8 mouse cellular contexts compared by ENCODE assay signal in genomic region chr5:124112531-124112930, GRCm38 (mm10). TPM values are rescaled to one million over a fixed set of nuclear protein-coding genes. Genes with fewer than 3 reads are reported as not detected.
DNase-seq lines count a peak whose midpoint lies in the region; ATAC-seq and TF ChIP-seq lines count a peak whose summit lies in the region.

No protein-coding gene starts in this region.

- H3K4me3 ChIP-seq in megakaryocyte, embryonic 14.5 days (replicated peaks): peak overlapping the region; percentile 97
- peak overlapping the region; percentile 68 for H3K4me3 ChIP-seq in hindbrain, embryonic 15.5 days
- H3K4me3 ChIP-seq in liver, postnatal 0 days (ENCODE audit: low read depth, low read length): peak overlapping the region; percentile 79
- peak overlapping the region; percentile 89 for H3K4me3 ChIP-seq in stomach, embryonic 14.5 days (ENCODE audit: low read depth, low read length)

- TF ChIP-seq EP300 in liver, postnatal 0 days (IDR thresholded peaks at IDR 0.05; ENCODE audit: low read depth): no peak

- peak overlapping the region; percentile 95 for H3K27ac ChIP-seq in hindbrain, embryonic 15.5 days (replicated peaks)
- H3K27ac ChIP-seq in liver, postnatal 0 days (ENCODE audit: low read depth): peak overlapping the region; percentile 96
- peak overlapping the region; percentile 79; the same call in 1 of the 2 replicates for H3K27ac ChIP-seq in stomach, embryonic 14.5 days (ENCODE audit: low read length)

- peaks cover 54% of the 10 kb centered on the region for H3K4me1 ChIP-seq in megakaryocyte, embryonic 14.5 days
- peaks cover 42% of the 10 kb centered on the region for H3K4me1 ChIP-seq in hindbrain, embryonic 15.5 days (replicated peaks)
- H3K4me1 ChIP-seq in liver, postnatal 0 days (ENCODE audit: insufficient read depth): peaks cover 15% of the 10 kb centered on the region
- H3K4me1 ChIP-seq in stomach, embryonic 14.5 days (ENCODE audit: control insufficient read depth, insufficient read depth, low read length): peaks cover 17% of the 10 kb centered on the region

- H3K27me3 ChIP-seq in megakaryocyte, embryonic 14.5 days (replicated peaks): no peaks in the 10 kb centered on the region
- no peaks in the 10 kb centered on the region for H3K27me3 ChIP-seq in hindbrain, embryonic 15.5 days
- no peaks in the 10 kb centered on the region for H3K27me3 ChIP-seq in liver, postnatal 0 days (ENCODE audit: insufficient read depth, low read length)
- H3K27me3 ChIP-seq in stomach, embryonic 14.5 days (ENCODE audit: control insufficient read depth, insufficient read depth, low read length): no peaks in the 10 kb centered on the region

- peak overlapping the region; percentile 82 for H3K4me2 ChIP-seq in hindbrain, embryonic 15.5 days
- peak overlapping the region; percentile 92 for H3K4me2 ChIP-seq in liver, postnatal 0 days (ENCODE audit: low read depth, low read length)
- H3K4me2 ChIP-seq in stomach, embryonic 14.5 days (replicated peaks; ENCODE audit: low read depth, low read length): peak overlapping the region; percentile 95

- peak overlapping the region; percentile 64 for H3K9ac ChIP-seq in hindbrain, embryonic 15.5 days
- H3K9ac ChIP-seq in liver, postnatal 0 days (replicated peaks): peak overlapping the region; percentile 79
- peak overlapping the region; percentile 63 for H3K9ac ChIP-seq in stomach, embryonic 14.5 days (replicated peaks; ENCODE audit: low read depth, low read length)

- TF ChIP-seq CTCF in liver, postnatal 0 days (IDR thresholded peaks at IDR 0.05; ENCODE audit: low read depth): no peak

- under 1% methylated on average over 18 of the region's 18 CpGs for WGBS in hindbrain, embryonic 15.5 days
- WGBS in liver, postnatal 0 days (ENCODE audit: insufficient replicate concordance): 3% methylated on average over 18 of the region's 18 CpGs
- WGBS in stomach, embryonic 14.5 days: 1% methylated on average over 18 of the region's 18 CpGs

- peaks cover 26% of the 10 kb centered on the region for H3K36me3 ChIP-seq in megakaryocyte, embryonic 14.5 days (replicated peaks; ENCODE audit: low read length)
- H3K36me3 ChIP-seq in hindbrain, embryonic 15.5 days: no peaks in the 10 kb centered on the region
- H3K36me3 ChIP-seq in liver, postnatal 0 days (replicated peaks; ENCODE audit: insufficient read depth, low read length): peaks cover 7% of the 10 kb centered on the region; the same call in 1 of the 2 replicates
- peaks cover 3% of the 10 kb centered on the region; the same call in 1 of the 2 replicates for H3K36me3 ChIP-seq in stomach, embryonic 14.5 days (ENCODE audit: control insufficient read depth, insufficient read depth, low read length)

- no peak for ATAC-seq in megakaryocyte, adult 5-6 weeks (ENCODE audit: poor library complexity, severe bottlenecking)
- no peak for ATAC-seq in hindbrain, embryonic 15.5 days (ENCODE audit: low FRiP score, low read depth)
- peak; percentile 7; the same call in 1 of the 2 replicates for ATAC-seq in liver, postnatal 0 days
- ATAC-seq in stomach, embryonic 14.5 days (ENCODE audit: insufficient number of reproducible peaks, insufficient read depth, low FRiP score, low read depth): no peak

- DNase-seq in c-Kit-positive CD71-positive TER-119-positive erythroid progenitor cells, embryonic 14.5 days (ENCODE audit: low spot score): peak; percentile 39
- DNase-seq in liver, postnatal 0 days: peak; percentile 45
- DNase-seq in layer of hippocampus, postnatal 36 days: no peak
- DNase-seq in cerebellum, adult 18-20 months: no peak

- H3K9me3 ChIP-seq in megakaryocyte, embryonic 14.5 days: no peaks in the 10 kb centered on the region
- no peaks in the 10 kb centered on the region for H3K9me3 ChIP-seq in hindbrain, embryonic 15.5 days
- no peaks in the 10 kb centered on the region for H3K9me3 ChIP-seq in liver, postnatal 0 days (ENCODE audit: low read length)
- H3K9me3 ChIP-seq in stomach, embryonic 14.5 days (ENCODE audit: control insufficient read depth, low read depth, low read length): no peaks in the 10 kb centered on the region

RNA-seq across cellular contexts. Expression of gene Ogfod2, which starts 0.4 kb away (rescaled TPM):
- polyA plus RNA-seq in megakaryocyte, embryonic 14.5 days (2012; ENCODE audit: insufficient read depth, low replicate concordance): 77.8 and 102 TPM in 2 replicates
- total RNA-seq in megakaryocyte, adult 5-6 weeks (2015): 3.4 and 3.6 TPM in 2 replicates
- 2.6 and 6.4 TPM in 2 replicates for total RNA-seq in megakaryocyte, adult 5-6 weeks (2017)
- polyA plus RNA-seq in hindbrain, embryonic 15.5 days (2015; fragmentation: Nextera tagmentation; extraction: Ambion mirVana): 36.9 and 37.5 TPM in 2 replicates
- polyA plus RNA-seq in liver, postnatal 0 days (2015; fragmentation: Nextera tagmentation; extraction: Ambion mirVana): 14.9 and 16.8 TPM in 2 replicates
- polyA plus RNA-seq in stomach, embryonic 14.5 days (2014; fragmentation: Nextera tagmentation; extraction: Ambion mirVana): 14.5 and 16.8 TPM in 2 replicates
- 10 to 100 TPM; 34.1 to 36.2 TPM for total RNA-seq in layer of hippocampus, postnatal 36 days (2021)

RNA-seq across cellular contexts. Expression of gene Arl6ip4, which starts 3.4 kb away (rescaled TPM):
- 141 and 205 TPM in 2 replicates for polyA plus RNA-seq in megakaryocyte, embryonic 14.5 days (2012; ENCODE audit: insufficient read depth, low replicate concordance)
- 45.4 and 53.0 TPM in 2 replicates for total RNA-seq in megakaryocyte, adult 5-6 weeks (2015)
- 80.5 and 87.7 TPM in 2 replicates for total RNA-seq in megakaryocyte, adult 5-6 weeks (2017)
- polyA plus RNA-seq in hindbrain, embryonic 15.5 days (2015; fragmentation: Nextera tagmentation; extraction: Ambion mirVana): 78.4 and 81.6 TPM in 2 replicates
- 53.9 and 54.3 TPM in 2 replicates for polyA plus RNA-seq in liver, postnatal 0 days (2015; fragmentation: Nextera tagmentation; extraction: Ambion mirVana)
- 92.6 and 99.1 TPM in 2 replicates for polyA plus RNA-seq in stomach, embryonic 14.5 days (2014; fragmentation: Nextera tagmentation; extraction: Ambion mirVana)
- total RNA-seq in layer of hippocampus, postnatal 36 days (2021): 10 to 100 TPM; 52.6 to 57.5 TPM

RNA-seq across cellular contexts. Expression of gene Abcb9, which starts 16.9 kb away (rescaled TPM):
- polyA plus RNA-seq in megakaryocyte, embryonic 14.5 days (2012; ENCODE audit: insufficient read depth, low replicate concordance): 23.8 and 51.5 TPM in 2 replicates
- 0.62 and 1.4 TPM in 2 replicates for total RNA-seq in megakaryocyte, adult 5-6 weeks (2015)
- 0.12 and 1.3 TPM in 2 replicates for total RNA-seq in megakaryocyte, adult 5-6 weeks (2017)
- 21.5 and 23.5 TPM in 2 replicates for polyA plus RNA-seq in hindbrain, embryonic 15.5 days (2015; fragmentation: Nextera tagmentation; extraction: Ambion mirVana)
- 3.7 and 3.8 TPM in 2 replicates for polyA plus RNA-seq in liver, postnatal 0 days (2015; fragmentation: Nextera tagmentation; extraction: Ambion mirVana)
- 1.7 and 2.1 TPM in 2 replicates for polyA plus RNA-seq in stomach, embryonic 14.5 days (2014; fragmentation: Nextera tagmentation; extraction: Ambion mirVana)
- total RNA-seq in layer of hippocampus, postnatal 36 days (2021): 10 to 100 TPM; 27.2 to 30.7 TPM

Comparison
In these comparisons a context has a peak if more than half of its experiments do, and no peak if none do; other contexts are left out.
1. DNase-seq: peak in c-Kit-positive CD71-positive TER-119-positive erythroid progenitor cells, embryonic 14.5 days (single experiment) and liver, postnatal 0 days (single experiment); none in layer of hippocampus, postnatal 36 days (0 of 2) and cerebellum, adult 18-20 months (0 of 2).
2. Peak in every context shown above with its lines, with median percentiles within 50 percentile points of each other: H3K4me3 ChIP-seq, H3K27ac ChIP-seq, H3K4me2 ChIP-seq and H3K9ac ChIP-seq.